Mouse (Mus musculus) cerebellum, adult 2 months (tissue): ENCODE results near the gene Unc119b.

Source experiments
- CTCF ChIP-seq: fragments of 200-500 bp; IDR thresholded peaks from 2 replicates; pipeline ENCODE4 v1.5.1; 2011; ENCODE audit warnings: low read depth, mild to moderate bottlenecking, control low read depth, low read length, moderate library complexity, borderline replicate concordance; ENCODE audit not compliant: insufficient read depth
- POLR2A ChIP-seq: fragments of 200-500 bp; IDR thresholded peaks from 2 replicates; pipeline ENCODE4 v1.6.1; 2011; ENCODE audit warnings: low read length, control low read depth, borderline replicate concordance; ENCODE audit not compliant: insufficient read depth

DNA sequence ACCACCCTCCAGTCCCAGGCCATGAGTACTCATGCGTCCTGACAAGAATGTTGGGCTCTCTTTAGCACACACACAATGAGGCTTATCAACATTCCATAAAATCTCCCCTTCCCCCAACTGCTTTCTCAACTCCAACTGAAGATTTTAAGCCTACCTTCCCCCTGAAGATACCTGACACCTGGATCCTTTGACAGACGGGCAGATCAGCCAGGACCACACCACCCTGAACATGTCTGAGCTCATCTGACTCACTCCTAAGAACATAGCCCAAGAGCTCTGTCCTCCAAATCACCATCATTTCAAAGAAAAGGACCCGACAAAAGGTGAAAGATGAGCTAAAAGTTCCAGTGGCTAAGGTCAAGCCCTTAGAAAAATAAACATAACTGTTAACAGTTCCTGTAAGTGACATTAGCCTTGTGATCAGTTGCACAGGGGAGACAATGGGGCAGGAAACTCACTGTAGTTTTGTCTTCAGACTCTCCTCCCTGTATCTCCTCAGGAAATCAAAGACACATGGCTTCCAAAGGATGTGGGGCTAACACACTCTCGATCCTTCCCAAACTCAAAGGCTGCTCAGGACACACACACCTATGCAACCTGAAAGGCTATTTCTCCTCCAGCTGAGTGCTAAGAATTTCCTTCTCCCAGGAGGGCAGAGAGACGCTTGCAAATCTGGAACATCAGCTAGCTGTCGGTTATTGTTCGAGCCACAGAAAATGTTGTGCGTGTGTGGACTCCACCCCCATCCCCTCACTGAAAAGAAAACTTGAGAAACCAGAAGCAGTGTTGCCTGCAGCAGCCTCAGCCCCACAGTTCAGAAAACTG is 17.6 kb upstream of the Unc119b start:
- TF ChIP-seq CTCF = no peak
- no peak for TF ChIP-seq POLR2A
